Mouse (Mus musculus) kidney, postnatal 14 days (tissue): ENCODE data around the gene C2cd2l.
"Not testable (repeated sequence)": the region's sequence is repeated elsewhere in the genome, so short reads cannot be mapped to it uniquely, and the experiment has no call there.

Source experiments
- DNase-seq: peaks from one replicate; pipeline ENCODE4 v3.0.0; 2022; ENCODE audit warnings: mixed read lengths

C2cd2l gene

GRCm38 (mm10) chr9:44335331-44336092 lies 15.4 kb upstream of the C2cd2l start:
- DNase-seq, result peak; percentile 34

- DNase-seq, result peak; percentile 99
Observed at GRCm38 (mm10) chr9:44334396-44335330, 14.6 kb upstream of the C2cd2l start, which contains the start of gene H2afx. H2afx (plus strand) TSS chr9:44334694.

- DNase-seq, result no peak
Observed at GRCm38 (mm10) chr9:44332918-44333638, 13.0 kb upstream of the C2cd2l start.

GRCm38 (mm10) chr9:44330736-44331135 lies 10.7 kb upstream of the C2cd2l start:
- no peak for DNase-seq

- no peak for DNase-seq
Observed at GRCm38 (mm10) chr9:44327926-44328325, 7.8 kb upstream of the C2cd2l start.

- peak; percentile 59 for DNase-seq
Observed at GRCm38 (mm10) chr9:44327064-44327711, 7.1 kb upstream of the C2cd2l start.

GRCm38 (mm10) chr9:44326371-44327063 lies 6.4 kb upstream of the C2cd2l start:
- DNase-seq, result peak; percentile 92

GRCm38 (mm10) chr9:44325768-44326370 lies 5.8 kb upstream of the C2cd2l start, which contains the start of gene Dpagt1:
Dpagt1 (plus strand) TSS chr9:44326019.
- DNase-seq, result no peak

- DNase-seq, result not testable (repeated sequence)
Observed at GRCm38 (mm10) chr9:44325032-44325767, 5.1 kb upstream of the C2cd2l start.

GRCm38 (mm10) chr9:44324147-44324546 lies 4.1 kb upstream of the C2cd2l start:
- no peak for DNase-seq

GRCm38 (mm10) chr9:44323656-44324055 lies 3.6 kb upstream of the C2cd2l start:
- DNase-seq, result not testable (repeated sequence)

- DNase-seq, result no peak
Observed at GRCm38 (mm10) chr9:44320799-44321133, 681 bp upstream of the C2cd2l start.

GRCm38 (mm10) chr9:44319105-44319886 lies 789 bp downstream of the C2cd2l start:
- no peak for DNase-seq

GRCm38 (mm10) chr9:44318826-44319095 lies 1.3 kb downstream of the C2cd2l start:
- peak; percentile 65 for DNase-seq

GRCm38 (mm10) chr9:44318076-44318825 lies 1.8 kb downstream of the C2cd2l start:
- DNase-seq, result peak; percentile 79

- no peak for DNase-seq
Observed at GRCm38 (mm10) chr9:44317452-44317851, 2.6 kb downstream of the C2cd2l start.

- no peak for DNase-seq
Observed at GRCm38 (mm10) chr9:44314910-44315309, 5.2 kb downstream of the C2cd2l start.

GRCm38 (mm10) chr9:44314257-44314547 lies 5.9 kb downstream of the C2cd2l start:
- no peak for DNase-seq

GRCm38 (mm10) chr9:44313476-44314256 lies 6.4 kb downstream of the C2cd2l start:
- no peak for DNase-seq
